Mouse (Mus musculus) MEL (cell line): ENCODE measurements around the gene Gmpr. TPM values are rescaled to one million over a fixed set of nuclear protein-coding genes. Genes with fewer than 3 reads are reported as not detected.

Source experiments
- DNase-seq: peaks from one replicate; pipeline ENCODE4 v3.0.0; 2011; ENCODE audit warnings: low read depth, low spot score
- H3K27ac ChIP-seq: 2 replicates; pipeline ENCODE4 v1.5.1; 2012; ENCODE audit warnings: low read depth, mild to moderate bottlenecking, control low read depth, low read length, moderate library complexity; ENCODE audit not compliant: control insufficient read depth
- H3K27me3 ChIP-seq, 2 experiments: fragments of 150-350 bp in 1 of 2; sonication (generic) in 1 of 2; 2 replicates each; pipeline ENCODE4 v1.6.1; 2012; ENCODE audit warnings: low read length in 2 of 2, mild to moderate bottlenecking in 2 of 2, improper control_type of control experiment in 1 of 2, moderate library complexity in 1 of 2; ENCODE audit not compliant: insufficient read depth in 2 of 2, control insufficient read depth in 1 of 2
- H3K36me3 ChIP-seq, 2 experiments: 2 replicates each; pipeline ENCODE4 v1.6.1; 2012 to 2014; ENCODE audit warnings: low read length in 2 of 2, improper control_type of control experiment in 1 of 2, inconsistent platforms in 1 of 2, mild to moderate bottlenecking in 1 of 2; ENCODE audit not compliant: insufficient read depth in 2 of 2, control insufficient read depth in 1 of 2
- H3K4me1 ChIP-seq, 2 experiments: fragments of 150-350 bp in 1 of 2; sonication (generic) in 1 of 2; 2 replicates each; pipeline ENCODE4 v1.6.1; 2012; ENCODE audit warnings: low read length in 2 of 2, improper control_type of control experiment in 1 of 2, mild to moderate bottlenecking in 1 of 2; ENCODE audit not compliant: insufficient read depth in 2 of 2, control insufficient read depth in 1 of 2
- H3K4me3 ChIP-seq, 2 experiments: fragments of 150-350 bp in 1 of 2; sonication (generic) in 1 of 2; 2 replicates each; pipeline ENCODE4 v1.5.1; 2012; ENCODE audit warnings: low read depth in 2 of 2, low read length in 2 of 2, mild to moderate bottlenecking in 2 of 2, moderate library complexity in 2 of 2, control low read depth in 1 of 2, improper control_type of control experiment in 1 of 2; ENCODE audit not compliant: control insufficient read depth in 1 of 2, insufficient read depth in 1 of 2
- H3K79me2 ChIP-seq: 2 replicates; pipeline ENCODE4 v1.6.1; 2012; ENCODE audit warnings: mild to moderate bottlenecking, low read length, moderate library complexity; ENCODE audit not compliant: control insufficient read depth, poor library complexity, insufficient read depth
- H3K9ac ChIP-seq: 2 replicates; pipeline ENCODE4 v1.6.1; 2012; ENCODE audit warnings: low read depth, mild to moderate bottlenecking, control low read depth, low read length, moderate library complexity; ENCODE audit not compliant: control insufficient read depth, poor library complexity, severe bottlenecking
- H3K9me3 ChIP-seq: fragments of 150-350 bp; sonication (generic); replicated peaks from 2 replicates; pipeline ENCODE4 v1.6.1; 2012; ENCODE audit warnings: mild to moderate bottlenecking, low read length, improper control_type of control experiment, moderate library complexity; ENCODE audit not compliant: insufficient read depth
- CHD1 ChIP-seq: IDR thresholded peaks from 2 replicates; pipeline ENCODE4 v1.6.1; 2012; ENCODE audit warnings: low read depth, mild to moderate bottlenecking, inconsistent platforms, low read length, improper control_type of control experiment
- CHD2 ChIP-seq: IDR thresholded peaks from 2 replicates; pipeline ENCODE4 v1.6.1; 2011; ENCODE audit warnings: low read length, improper control_type of control experiment
- CTCF ChIP-seq, 3 experiments: IDR thresholded peaks in 2 of 3; conservative IDR thresholded peaks in 1 of 3; 2 replicates each; pipeline ENCODE4 v1.5.1; 2011 to 2012; ENCODE audit warnings: low read length in 3 of 3, low read depth in 2 of 3, mild to moderate bottlenecking in 2 of 3, improper control_type of control experiment in 1 of 3, inconsistent platforms in 1 of 3, mixed read lengths in 1 of 3, moderate library complexity in 1 of 3; ENCODE audit not compliant: control insufficient read depth in 1 of 3, insufficient read depth in 1 of 3, poor library complexity in 1 of 3, severe bottlenecking in 1 of 3
- E2F4 ChIP-seq: IDR thresholded peaks from 2 replicates; pipeline ENCODE4 v1.6.1; 2011; ENCODE audit warnings: low read depth, low read length, improper control_type of control experiment, borderline replicate concordance
- ELF1 ChIP-seq: IDR thresholded peaks from 2 replicates; pipeline ENCODE4 v1.6.1; 2014; ENCODE audit warnings: low read depth, mild to moderate bottlenecking, inconsistent platforms, low read length, improper control_type of control experiment, moderate library complexity
- ETS1 ChIP-seq: IDR thresholded peaks from 2 replicates; pipeline ENCODE4 v1.6.1; 2012; ENCODE audit warnings: low read depth, mild to moderate bottlenecking, inconsistent platforms, low read length, improper control_type of control experiment, moderate library complexity
- GABPA ChIP-seq: IDR thresholded peaks from 2 replicates; pipeline ENCODE4 v1.6.1; 2012; ENCODE audit warnings: low read depth, mild to moderate bottlenecking, inconsistent platforms, low read length, improper control_type of control experiment, moderate library complexity
- GATA1 ChIP-seq: IDR thresholded peaks from 2 replicates; pipeline ENCODE4 v1.6.1; 2011; ENCODE audit warnings: low read depth, low read length, improper control_type of control experiment
- HCFC1 ChIP-seq: IDR thresholded peaks from 2 replicates; pipeline ENCODE4 v1.6.1; 2012; ENCODE audit warnings: low read depth, mild to moderate bottlenecking, inconsistent platforms, low read length, improper control_type of control experiment, moderate library complexity
- KAT2A ChIP-seq: conservative IDR thresholded peaks from 2 replicates; pipeline ENCODE4 v1.6.1; 2012; ENCODE audit warnings: low read depth, low read length, improper control_type of control experiment, inconsistent platforms
- MAFK ChIP-seq: IDR thresholded peaks from 2 replicates; pipeline ENCODE4 v1.6.1; 2011; ENCODE audit warnings: low read depth, mild to moderate bottlenecking, low read length, improper control_type of control experiment, borderline replicate concordance
- MAX ChIP-seq: IDR thresholded peaks from 2 replicates; pipeline ENCODE4 v1.6.1; 2011; ENCODE audit warnings: low read length, improper control_type of control experiment
- MAZ ChIP-seq: IDR thresholded peaks from 2 replicates; pipeline ENCODE4 v1.6.1; 2012; ENCODE audit warnings: low read depth, mild to moderate bottlenecking, inconsistent platforms, low read length, improper control_type of control experiment
- MXI1 ChIP-seq: IDR thresholded peaks from 2 replicates; pipeline ENCODE4 v1.6.1; 2011; ENCODE audit warnings: mild to moderate bottlenecking, low read depth, low read length, improper control_type of control experiment
- MYB ChIP-seq: IDR thresholded peaks from 2 replicates; pipeline ENCODE4 v1.6.1; 2011; ENCODE audit warnings: mild to moderate bottlenecking, low read depth, low read length, improper control_type of control experiment
- NELFE ChIP-seq: IDR thresholded peaks from 2 replicates; pipeline ENCODE4 v1.6.1; 2011; ENCODE audit warnings: low read depth, low read length, improper control_type of control experiment
- NRF1 ChIP-seq: IDR thresholded peaks from 2 replicates; pipeline ENCODE4 v1.6.1; 2014; ENCODE audit warnings: low read depth, mild to moderate bottlenecking, inconsistent platforms, low read length, improper control_type of control experiment, moderate library complexity; ENCODE audit not compliant: poor library complexity, insufficient read depth, severe bottlenecking
- POLR2A ChIP-seq, 2 experiments: IDR thresholded peaks; 2 replicates each; pipeline ENCODE4 v1.6.1; 2011 to 2012; ENCODE audit warnings: low read length in 2 of 2, mild to moderate bottlenecking in 2 of 2, control low read depth in 1 of 2, improper control_type of control experiment in 1 of 2, low read depth in 1 of 2, moderate library complexity in 1 of 2; ENCODE audit not compliant: control insufficient read depth in 1 of 2, insufficient read depth in 1 of 2, poor library complexity in 1 of 2
- POLR2AphosphoS2 ChIP-seq: IDR thresholded peaks from 2 replicates; pipeline ENCODE4 v1.6.1; 2011; ENCODE audit warnings: low read length, improper control_type of control experiment
- POLR2AphosphoS5 ChIP-seq: IDR thresholded peaks from 2 replicates; pipeline ENCODE4 v1.6.1; 2012; ENCODE audit warnings: low read depth, borderline replicate concordance, mild to moderate bottlenecking, inconsistent platforms, low read length, moderate library complexity, mixed read lengths
- SIN3A ChIP-seq: IDR thresholded peaks from 2 replicates; pipeline ENCODE4 v1.6.1; 2012; ENCODE audit warnings: low read length, improper control_type of control experiment, inconsistent platforms
- SMC3 ChIP-seq: IDR thresholded peaks from 2 replicates; pipeline ENCODE4 v1.6.1; 2011; ENCODE audit warnings: low read depth, low read length, improper control_type of control experiment
- TAL1 ChIP-seq: IDR thresholded peaks from 2 replicates; pipeline ENCODE4 v1.6.1; 2012; ENCODE audit warnings: mild to moderate bottlenecking, inconsistent platforms, low read length, moderate library complexity, mixed read lengths
- TBP ChIP-seq: IDR thresholded peaks from 2 replicates; pipeline ENCODE4 v1.8.0; 2011; ENCODE audit warnings: low read depth, low read length, improper control_type of control experiment
- TCF12 ChIP-seq: IDR thresholded peaks from 2 replicates; pipeline ENCODE4 v1.6.1; 2014; ENCODE audit warnings: low read depth, mild to moderate bottlenecking, inconsistent platforms, low read length, improper control_type of control experiment, moderate library complexity
- USF1 ChIP-seq: IDR thresholded peaks from 2 replicates; pipeline ENCODE4 v1.6.1; 2014; ENCODE audit warnings: low read depth, mild to moderate bottlenecking, inconsistent platforms, low read length, improper control_type of control experiment, moderate library complexity
- USF2 ChIP-seq, 2 experiments: IDR thresholded peaks; 2 replicates each; pipeline ENCODE4 v1.6.1; 2011 to 2012; ENCODE audit warnings: improper control_type of control experiment in 2 of 2, low read length in 2 of 2, borderline replicate concordance in 1 of 2, inconsistent platforms in 1 of 2, low read depth in 1 of 2, mild to moderate bottlenecking in 1 of 2; ENCODE audit not compliant: insufficient read depth in 1 of 2
- ZC3H11A ChIP-seq: IDR thresholded peaks from 2 replicates; pipeline ENCODE4 v1.6.1; 2012; ENCODE audit warnings: low read depth, mild to moderate bottlenecking, inconsistent platforms, low read length, improper control_type of control experiment
- ZMIZ1 ChIP-seq: IDR thresholded peaks from 2 replicates; pipeline ENCODE4 v1.6.1; 2012; ENCODE audit warnings: low read depth, mild to moderate bottlenecking, inconsistent platforms, low read length, improper control_type of control experiment, moderate library complexity
- ZNF384 ChIP-seq: IDR thresholded peaks from 2 replicates; pipeline ENCODE4 v1.6.1; 2012; ENCODE audit warnings: low read depth, mild to moderate bottlenecking, inconsistent platforms, low read length, improper control_type of control experiment
- polyA plus RNA-seq, 2 experiments: library from polyadenylated mRNA; stranded (reverse) in 1 of 2; unstranded in 1 of 2; fragments of >175 nt in 1 of 2; fragments of >200 nt in 1 of 2; gene quantifications; 2 replicates each; pipeline versions ENCODE4 v1.2.1 to v1.2.4; 2012; ENCODE audit warnings: low replicate concordance in 2 of 2, low read depth in 1 of 2; ENCODE audit not compliant: insufficient read length in 2 of 2, insufficient read depth in 1 of 2, missing spikeins in 1 of 2
- total RNA-seq: library from RNA; depleted of rRNA; stranded (reverse); fragments of 300-350 nt; gene quantifications from 2 replicates; pipeline ENCODE4 v1.2.3, GENCODE M21; 2012

Gmpr gene
- total and polyA plus RNA-seq, 3 experiments: 64.2 to 130 TPM; not detected in 1

DNA sequence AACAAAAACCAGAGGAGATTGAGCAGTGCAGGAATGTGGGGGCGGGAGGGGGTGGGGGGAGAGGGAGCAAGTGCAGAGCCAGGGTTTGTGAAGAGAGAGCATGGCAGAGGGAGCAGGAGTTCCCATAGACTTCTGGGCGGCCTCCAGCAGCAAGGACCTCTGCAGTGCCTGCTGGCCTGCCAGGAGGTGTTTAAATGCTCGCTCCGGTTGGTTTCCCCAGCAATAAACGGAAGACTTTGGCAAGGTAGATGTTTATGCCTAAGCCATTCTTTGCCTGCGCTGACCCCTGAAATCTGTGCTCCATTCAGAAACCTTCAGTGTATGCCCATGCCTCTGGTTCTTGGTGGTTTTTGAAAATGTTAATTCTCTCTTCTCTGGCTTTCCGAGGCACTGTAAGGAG lies 19.0 kb downstream of the Gmpr start:
- Histone ChIP-seq H3K9ac (peak overlapping the region; percentile 57), H3K4me1 (peaks cover 19 to 38% of the 10 kb centered on the region in 2 experiments), H3K27me3 (no peaks in the 10 kb centered on the region), H3K27ac (peak overlapping the region; percentile 92), H3K4me3 (no peak overlapping the region), H3K9me3 (no peaks in the 10 kb centered on the region), H3K36me3 (peaks cover 2 to 37% of the 10 kb centered on the region in 2 experiments; a peak in 3 of 4 replicates), H3K79me2 (no peaks in the 10 kb centered on the region)
- no peak for DNase-seq
- TF ChIP-seq TAL1 (no peak), MXI1 (no peak), CHD1 (no peak), TBP (no peak), TCF12 (no peak)

DNA sequence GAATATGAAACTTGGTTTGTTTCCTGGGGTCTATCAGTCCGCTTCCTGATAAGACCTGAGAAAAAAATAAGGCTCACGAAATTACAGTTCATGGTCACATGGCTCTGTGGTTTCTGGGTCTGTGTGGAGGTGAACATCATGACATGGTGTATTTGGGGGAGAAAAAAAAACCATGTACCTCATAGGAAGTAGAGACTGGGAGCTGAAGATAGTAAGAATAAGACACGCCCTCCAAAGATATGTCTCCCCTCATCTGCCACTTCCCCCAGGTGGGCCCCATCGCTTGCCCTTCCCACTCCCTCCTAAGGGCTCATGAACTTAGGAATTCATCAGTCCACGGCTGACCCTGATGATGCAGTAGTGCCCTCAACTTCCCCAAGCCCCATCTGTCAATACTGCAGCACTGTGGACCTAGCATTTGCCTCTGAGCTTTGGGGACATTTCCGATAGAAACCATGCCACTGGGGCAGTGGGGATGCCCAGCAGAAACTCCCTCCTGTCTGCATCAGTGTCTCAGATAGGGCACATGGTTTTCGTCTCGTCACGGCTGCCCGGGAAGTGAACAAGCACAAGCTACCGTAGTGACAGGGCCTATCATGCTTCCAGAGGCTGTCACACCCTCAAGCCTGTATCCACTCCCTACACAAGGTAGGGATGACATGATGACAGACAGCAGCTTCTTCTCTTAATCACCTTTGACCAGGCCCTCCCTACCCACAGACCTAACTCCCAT lies 20.2 kb downstream of the Gmpr start:
- peak; percentile 93 for DNase-seq
- H3K9ac ChIP-seq: peak overlapping the region; percentile 57
- peaks cover 19 to 49% of the 10 kb centered on the region in 2 experiments for H3K4me1 ChIP-seq
- H3K27ac ChIP-seq: peak overlapping the region; percentile 92
- no peaks in the 10 kb centered on the region for H3K27me3 ChIP-seq
- no peaks in the 10 kb centered on the region for H3K9me3 ChIP-seq
- H3K36me3 ChIP-seq: peaks cover 0 to 44% of the 10 kb centered on the region in 2 experiments; a peak in 2 of 4 replicates
- peak overlapping the region; percentile 11 to 20; a peak in 3 of 4 replicates for H3K4me3 ChIP-seq
- H3K79me2 ChIP-seq: no peaks in the 10 kb centered on the region
- TF ChIP-seq NELFE (peak; percentile 42; the same call in 1 of the 2 replicates), MAZ (peak; percentile 36; the same call in 1 of the 2 replicates), MYB (peak; percentile 75), GATA1 (peak; percentile 93), POLR2A (IDR thresholded peaks at IDR 0.05; ENCODE audit: control insufficient read depth in 1 of 2, insufficient read depth in 1 of 2, low read depth in 1 of 2, low read length in 2 of 2, poor library complexity in 1 of 2) (peak in 1 of 2 experiments; percentile 59; a peak in 1 of 4 replicates), POLR2AphosphoS2 (no peak), NRF1 (no peak), E2F4 (no peak), MAX (peak; percentile 92), TAL1 (peak; percentile 78), ZC3H11A (no peak), ZMIZ1 (no peak), USF2 (IDR thresholded peaks at IDR 0.05; ENCODE audit: borderline replicate concordance in 1 of 2, insufficient read depth in 1 of 2, low read depth in 1 of 2, low read length in 2 of 2) (peak in 1 of 2 experiments; percentile 80; a peak in 2 of 4 replicates), CHD2 (0 out of 2 replicates have a peak, but pooled peaks have one; percentile 9), ETS1 (peak; percentile 99), SMC3 (no peak), POLR2AphosphoS5 (no peak), CHD1 (peak; percentile 1; the same call in 1 of the 2 replicates), MAFK (peak; percentile 74; the same call in 1 of the 2 replicates), KAT2A (peak; percentile 25; the same call in 1 of the 2 replicates), USF1 (peak; percentile 96), SIN3A (peak; percentile 95), ELF1 (peak; percentile 59), GABPA (no peak), HCFC1 (peak; percentile 63), ZNF384 (peak; percentile 99), TCF12 (peak; percentile 90), CTCF (IDR thresholded peaks at IDR 0.05 in 2 of 3, conservative IDR thresholded peaks at IDR 0.05 in 1 of 3; ENCODE audit: control insufficient read depth in 1 of 3, insufficient read depth in 1 of 3, low read depth in 2 of 3, low read length in 3 of 3, poor library complexity in 1 of 3, severe bottlenecking in 1 of 3) (no peak), TBP (no peak)
